Mouse (Mus musculus): ENCODE results near the gene Degs2.

Gene Degs2

GRCm38 (mm10) chr12:108647784-108648183 is 54.3 kb downstream of the Degs2 start:
- DNase-seq = no peak

- peak; percentile 46 for DNase-seq
Measured at GRCm38 (mm10) chr12:108646234-108646633, 55.9 kb downstream of the Degs2 start.

- DNase-seq = no peak
Measured at GRCm38 (mm10) chr12:108642019-108642418, 60.1 kb downstream of the Degs2 start.

GRCm38 (mm10) chr12:108639126-108639525 is 63.0 kb downstream of the Degs2 start:
- no peak for DNase-seq

- DNase-seq = no peak
Measured at GRCm38 (mm10) chr12:108637440-108637839, 64.7 kb downstream of the Degs2 start.

GRCm38 (mm10) chr12:108635501-108635900 is 66.6 kb downstream of the Degs2 start:
- DNase-seq = peak; percentile 72

GRCm38 (mm10) chr12:108634031-108634430 is 68.1 kb downstream of the Degs2 start:
- no peak for DNase-seq

GRCm38 (mm10) chr12:108632501-108632900 is 69.6 kb downstream of the Degs2 start:
- DNase-seq = no peak

- DNase-seq = peak; percentile 55
Measured at GRCm38 (mm10) chr12:108630741-108631688, 71.1 kb downstream of the Degs2 start.

- DNase-seq = no peak
Measured at GRCm38 (mm10) chr12:108629556-108629955, 72.6 kb downstream of the Degs2 start.

All from thymus, postnatal 14 days (tissue).